Mouse (Mus musculus): ENCODE results near the gene Lrmda. TPM values are rescaled to one million over a fixed set of nuclear protein-coding genes. Genes with fewer than 3 reads are reported as not detected.
"Not testable (repeated sequence)": the region's sequence is repeated elsewhere in the genome, so short reads cannot be mapped to it uniquely, and the experiment has no call there.

The Lrmda gene
- total RNA-seq, 2 experiments from 2014 or later, result 0.81 TPM; not detected in 1

GRCm38 (mm10) chr14:22586281-22586680, 566.8 kb downstream of the Lrmda start:
- DNase-seq (ENCODE audit: low spot score in 2 of 2), result no peak
- intact Hi-C loops (cut with DNase I), result no loop called here

- no peak for DNase-seq (ENCODE audit: low spot score in 2 of 2)
- intact Hi-C loops (cut with DNase I), result no loop called here
Measured at GRCm38 (mm10) chr14:22586796-22587195, 567.3 kb downstream of the Lrmda start.

GRCm38 (mm10) chr14:22587285-22587957, 567.9 kb downstream of the Lrmda start:
- intact Hi-C loops (cut with DNase I), result no loop called here
- no peak for DNase-seq (ENCODE audit: low spot score in 2 of 2)

GRCm38 (mm10) chr14:22587958-22588296, 568.4 kb downstream of the Lrmda start:
- DNase-seq (ENCODE audit: low spot score in 2 of 2), result no peak
- intact Hi-C loops (cut with DNase I), result no loop called here

GRCm38 (mm10) chr14:22588394-22588793, 568.9 kb downstream of the Lrmda start:
- intact Hi-C loops (cut with DNase I); DNase-seq (ENCODE audit: low spot score in 2 of 2): not testable (repeated sequence)

GRCm38 (mm10) chr14:22589503-22590215, 570.1 kb downstream of the Lrmda start:
- intact Hi-C loops (cut with DNase I), result no loop called here
- no peak for DNase-seq (ENCODE audit: low spot score in 2 of 2)

- DNase-seq (ENCODE audit: low spot score in 2 of 2), result no peak
- intact Hi-C loops (cut with DNase I), result no loop called here
Measured at GRCm38 (mm10) chr14:22591186-22591585, 571.7 kb downstream of the Lrmda start.

GRCm38 (mm10) chr14:22597508-22597907, 578.0 kb downstream of the Lrmda start:
- DNase-seq (ENCODE audit: low spot score in 2 of 2), result no peak
- intact Hi-C loops (cut with DNase I), result no loop called here

GRCm38 (mm10) chr14:22598638-22599037, 579.1 kb downstream of the Lrmda start:
- no peak for DNase-seq (ENCODE audit: low spot score in 2 of 2)
- intact Hi-C loops (cut with DNase I), result no loop called here

- no peak for DNase-seq (ENCODE audit: low spot score in 2 of 2)
- intact Hi-C loops (cut with DNase I), result no loop called here
Measured at GRCm38 (mm10) chr14:22600166-22600565, 580.7 kb downstream of the Lrmda start.

GRCm38 (mm10) chr14:22602308-22602707, 582.8 kb downstream of the Lrmda start:
- no peak for DNase-seq (ENCODE audit: low spot score in 2 of 2)
- intact Hi-C loops (cut with DNase I), result no loop called here

- no peak for DNase-seq (ENCODE audit: low spot score in 2 of 2)
- intact Hi-C loops (cut with DNase I), result no loop called here
Measured at GRCm38 (mm10) chr14:22608599-22608998, 589.1 kb downstream of the Lrmda start.

GRCm38 (mm10) chr14:22609261-22610245, 590.0 kb downstream of the Lrmda start:
- DNase-seq (ENCODE audit: low spot score in 2 of 2), result no peak
- intact Hi-C loops (cut with DNase I), result no loop called here

- intact Hi-C loops (cut with DNase I), result no loop called here
- no peak for DNase-seq (ENCODE audit: low spot score in 2 of 2)
Measured at GRCm38 (mm10) chr14:22611011-22611410, 591.5 kb downstream of the Lrmda start.

GRCm38 (mm10) chr14:22620191-22620590, 600.7 kb downstream of the Lrmda start:
- DNase-seq (ENCODE audit: low spot score in 2 of 2), result no peak
- intact Hi-C loops (cut with DNase I), result no loop called here

- no peak for DNase-seq (ENCODE audit: low spot score in 2 of 2)
- intact Hi-C loops (cut with DNase I), result no loop called here
Measured at GRCm38 (mm10) chr14:22621941-22622340, 602.4 kb downstream of the Lrmda start.

- no peak for DNase-seq (ENCODE audit: low spot score in 2 of 2)
- intact Hi-C loops (cut with DNase I), result no loop called here
Measured at GRCm38 (mm10) chr14:22627105-22627829, 607.8 kb downstream of the Lrmda start.

GRCm38 (mm10) chr14:22630361-22630867, 610.9 kb downstream of the Lrmda start:
- DNase-seq (ENCODE audit: low spot score in 2 of 2), result no peak
- intact Hi-C loops (cut with DNase I), result no loop called here

GRCm38 (mm10) chr14:22633612-22634011, 614.1 kb downstream of the Lrmda start:
- intact Hi-C loops (cut with DNase I), result no loop called here
- no peak for DNase-seq (ENCODE audit: low spot score in 2 of 2)

All from left cerebral cortex, postnatal 36 days (tissue).